Mouse (Mus musculus): Measurements from ENCODE around the gene Agmat. TPM values are rescaled to one million over a fixed set of nuclear protein-coding genes. Genes with fewer than 3 reads are reported as not detected.

Agmat gene
- polyA plus RNA-seq, 1 experiment from 2014 or later: 1.6 TPM

DNA sequence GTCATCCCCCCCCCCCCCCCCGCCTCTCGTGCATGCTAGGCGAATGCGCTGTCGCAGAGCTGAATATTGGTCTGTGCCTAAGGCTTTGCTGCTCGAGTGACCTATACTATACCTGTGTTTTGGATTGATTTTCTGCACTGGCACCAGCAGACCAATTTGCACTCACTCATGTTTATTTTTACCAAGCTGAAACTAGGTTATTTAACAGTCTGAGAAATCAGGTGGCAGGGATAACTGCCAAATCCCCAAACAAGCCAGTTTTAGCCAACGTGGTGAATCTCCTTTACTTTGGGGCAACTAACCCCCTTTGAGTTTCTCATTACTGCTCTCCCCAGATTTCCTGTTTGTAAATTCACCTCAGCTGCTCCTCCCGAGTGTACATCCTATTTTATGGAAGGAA, 45.5 kb downstream of the Agmat start:
- 86% methylated on average over 8 of the region's 8 CpGs for WGBS
- ATAC-seq (ENCODE audit: low FRiP score, low TSS enrichment): no peak
- no peak overlapping the region for H3K9ac ChIP-seq (ENCODE audit: low read depth, low read length)
- peaks cover 7% of the 10 kb centered on the region; the same call in 1 of the 2 replicates for H3K4me1 ChIP-seq (ENCODE audit: control insufficient read depth, insufficient read depth, low read length)
- H3K4me3 ChIP-seq (ENCODE audit: low read length): no peak overlapping the region
- no peaks in the 10 kb centered on the region for H3K9me3 ChIP-seq (ENCODE audit: control insufficient read depth, low read length)
- H3K27me3 ChIP-seq (ENCODE audit: control insufficient read depth, insufficient read depth, low read length): no peaks in the 10 kb centered on the region
- H3K27ac ChIP-seq (ENCODE audit: low read depth, low read length): no peak overlapping the region
- peaks cover 11% of the 10 kb centered on the region; the same call in 1 of the 2 replicates for H3K36me3 ChIP-seq (ENCODE audit: control insufficient read depth, insufficient read depth, low read length)
- no peak overlapping the region for H3K4me2 ChIP-seq (replicated peaks; ENCODE audit: low read depth, low read length)

DNA sequence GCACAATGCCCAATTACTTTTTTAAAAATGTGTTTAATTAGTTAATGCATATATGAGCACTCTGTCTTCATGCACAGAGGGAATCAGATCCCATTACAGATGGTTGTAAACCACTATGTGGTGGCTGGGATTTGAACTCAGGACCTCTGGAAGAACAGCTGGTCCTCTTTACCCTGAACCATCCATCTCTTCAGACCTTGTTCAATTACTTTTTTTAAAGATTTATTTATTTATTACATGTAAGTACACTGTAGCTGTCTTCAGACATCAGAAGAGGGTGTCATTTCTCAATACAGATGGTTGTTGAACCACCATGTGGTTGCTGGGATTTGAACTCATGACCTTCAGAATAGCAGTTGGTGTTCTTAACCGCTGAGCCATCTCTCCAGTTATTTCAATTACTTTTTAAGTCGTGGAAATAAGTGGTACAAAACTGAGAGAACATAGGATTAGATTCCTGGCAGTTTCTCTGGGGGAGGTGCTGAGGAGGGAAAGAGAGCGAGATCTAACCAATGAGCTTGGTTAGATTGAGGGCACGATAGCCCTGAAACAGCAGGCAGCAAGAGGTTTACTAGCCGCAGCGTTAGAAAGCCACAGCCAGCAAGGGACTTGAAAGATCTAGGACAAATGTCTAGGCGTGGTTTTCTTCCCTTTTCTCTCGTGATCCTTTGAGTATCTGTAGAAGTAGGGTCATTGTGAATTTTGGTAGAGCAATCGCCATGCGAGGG, 46.2 kb downstream of the Agmat start:
- peak overlapping the region; percentile 67 for H3K4me3 ChIP-seq (ENCODE audit: low read length)
- 10% methylated on average over 10 of the region's 10 CpGs for WGBS
- peaks cover 7% of the 10 kb centered on the region; the same call in 1 of the 2 replicates for H3K4me1 ChIP-seq (ENCODE audit: control insufficient read depth, insufficient read depth, low read length)
- H3K27ac ChIP-seq (ENCODE audit: low read depth, low read length): peak overlapping the region; percentile 89
- no peaks in the 10 kb centered on the region for H3K27me3 ChIP-seq (ENCODE audit: control insufficient read depth, insufficient read depth, low read length)
- H3K9ac ChIP-seq (ENCODE audit: low read depth, low read length): peak overlapping the region; percentile 69; the same call in 1 of the 2 replicates
- ATAC-seq (ENCODE audit: low FRiP score, low TSS enrichment): no peak
- peaks cover 13% of the 10 kb centered on the region; the same call in 1 of the 2 replicates for H3K36me3 ChIP-seq (ENCODE audit: control insufficient read depth, insufficient read depth, low read length)
- H3K9me3 ChIP-seq (ENCODE audit: control insufficient read depth, low read length): no peaks in the 10 kb centered on the region
- H3K4me2 ChIP-seq (replicated peaks; ENCODE audit: low read depth, low read length): peak overlapping the region; percentile 38

DNA sequence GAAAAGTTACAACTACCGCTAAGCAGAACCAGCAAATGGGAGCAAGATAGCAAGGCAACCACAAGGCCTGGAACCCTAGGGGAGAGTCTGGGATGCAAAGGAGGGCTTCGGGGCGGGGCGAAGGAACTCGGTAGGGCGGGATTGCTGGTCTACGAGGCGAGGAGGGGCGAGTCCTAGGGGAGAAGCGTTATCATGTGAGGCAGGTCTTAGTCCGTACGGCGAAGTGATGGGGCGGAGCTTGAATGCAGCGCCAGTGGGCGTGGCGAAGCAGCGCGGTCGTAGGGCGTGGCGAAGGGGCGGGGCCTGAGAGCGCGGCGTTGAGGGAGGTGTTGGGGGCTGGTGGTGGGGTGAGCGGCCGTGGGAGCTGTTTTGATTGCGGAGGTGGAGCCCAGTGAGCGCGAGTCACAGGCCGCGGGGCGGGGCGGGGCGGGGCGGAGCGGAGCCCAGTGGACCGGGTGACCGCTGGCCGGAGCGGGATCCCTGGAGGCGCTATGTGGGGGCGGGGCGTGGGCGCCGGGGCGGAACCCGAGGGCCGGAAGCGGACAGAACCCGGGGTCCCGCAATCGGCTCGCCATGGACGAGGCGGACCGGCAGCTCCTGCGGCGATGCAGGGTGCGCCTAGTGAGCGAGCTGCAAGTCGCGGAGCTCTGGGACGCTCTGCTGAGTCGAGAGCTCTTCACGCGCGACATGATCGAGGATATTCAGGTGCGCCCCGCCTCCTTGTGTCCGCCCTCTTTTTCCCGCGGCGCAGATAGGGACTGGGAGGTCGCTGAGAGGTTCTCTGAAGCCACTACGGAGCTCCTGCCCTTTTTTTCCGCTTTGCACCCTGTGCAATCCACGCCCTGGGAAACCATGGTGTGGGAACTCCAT, 47.0 kb downstream of the Agmat start, which contains the start of gene Casp9:
Casp9 (plus strand) TSS at position 331 of the 870 bp plus-strand sequence.
- peak within 1 kb of the TSS; percentile 67 for H3K4me3 ChIP-seq (ENCODE audit: low read length)
- H3K9ac ChIP-seq (ENCODE audit: low read depth, low read length): peak within 1 kb of the TSS; percentile 69
- H3K27me3 ChIP-seq (ENCODE audit: control insufficient read depth, insufficient read depth, low read length): no peaks in the 10 kb centered on the region
- ATAC-seq (ENCODE audit: low FRiP score, low TSS enrichment): peak; percentile 88
- under 1% methylated on average over 61 of the region's 80 CpGs for WGBS
- peaks cover 7% of the 10 kb centered on the region; the same call in 1 of the 2 replicates for H3K4me1 ChIP-seq (ENCODE audit: control insufficient read depth, insufficient read depth, low read length)
- peak within 1 kb of the TSS; percentile 97 for H3K27ac ChIP-seq (ENCODE audit: low read depth, low read length)
- H3K4me2 ChIP-seq (replicated peaks; ENCODE audit: low read depth, low read length): peak within 1 kb of the TSS; percentile 50
- peaks cover 13% of the 10 kb centered on the region; the same call in 1 of the 2 replicates for H3K36me3 ChIP-seq (ENCODE audit: control insufficient read depth, insufficient read depth, low read length)
- H3K9me3 ChIP-seq (ENCODE audit: control insufficient read depth, low read length): no peaks in the 10 kb centered on the region

DNA sequence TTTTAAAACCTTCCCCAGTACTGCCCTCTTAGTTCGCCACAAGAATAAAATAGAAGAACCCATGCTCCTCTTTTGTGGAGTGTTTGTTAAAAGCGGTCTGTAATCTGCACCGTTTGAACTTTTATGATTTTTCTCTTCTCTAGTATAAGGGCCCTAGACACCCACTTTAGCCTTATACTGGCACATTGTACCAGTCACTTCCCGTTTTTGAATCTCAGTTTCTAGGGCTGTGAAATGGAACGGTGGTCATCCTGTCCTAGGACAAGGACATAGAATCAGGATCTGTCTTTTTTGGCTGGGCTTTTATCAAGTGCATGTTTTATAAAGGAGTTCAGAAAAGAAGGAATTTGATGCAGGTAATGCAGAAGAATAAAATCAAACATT, 47.7 kb downstream of the Agmat start:
- no peaks in the 10 kb centered on the region for H3K27me3 ChIP-seq (ENCODE audit: control insufficient read depth, insufficient read depth, low read length)
- H3K4me2 ChIP-seq (replicated peaks; ENCODE audit: low read depth, low read length): peak overlapping the region; percentile 50
- H3K4me1 ChIP-seq (ENCODE audit: control insufficient read depth, insufficient read depth, low read length): peaks cover 7% of the 10 kb centered on the region; the same call in 1 of the 2 replicates
- WGBS: 10% methylated on average over 5 of the region's 5 CpGs
- ATAC-seq (ENCODE audit: low FRiP score, low TSS enrichment): no peak
- peak overlapping the region; percentile 97 for H3K27ac ChIP-seq (ENCODE audit: low read depth, low read length)
- peak overlapping the region; percentile 67 for H3K4me3 ChIP-seq (ENCODE audit: low read length)
- peak overlapping the region; percentile 69 for H3K9ac ChIP-seq (ENCODE audit: low read depth, low read length)
- no peaks in the 10 kb centered on the region for H3K9me3 ChIP-seq (ENCODE audit: control insufficient read depth, low read length)
- peaks cover 13% of the 10 kb centered on the region; the same call in 1 of the 2 replicates for H3K36me3 ChIP-seq (ENCODE audit: control insufficient read depth, insufficient read depth, low read length)

DNA sequence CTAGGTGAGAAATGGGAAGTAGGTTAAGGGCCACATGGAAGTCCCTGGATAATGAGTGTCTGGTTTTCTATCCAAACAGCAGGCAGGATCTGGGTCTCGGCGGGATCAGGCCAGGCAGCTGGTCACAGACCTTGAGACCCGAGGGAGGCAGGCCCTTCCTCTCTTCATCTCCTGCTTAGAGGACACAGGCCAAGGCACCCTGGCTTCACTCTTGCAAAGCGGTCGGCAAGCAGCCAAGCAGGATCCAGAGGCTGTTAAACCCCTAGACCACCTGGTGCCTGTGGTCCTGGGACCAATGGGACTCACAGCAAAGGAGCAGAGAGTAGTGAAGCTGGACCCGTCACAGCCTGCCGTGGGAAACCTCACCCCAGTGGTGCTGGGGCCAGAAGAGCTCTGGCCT, 49.9 kb downstream of the Agmat start:
- H3K27ac ChIP-seq (ENCODE audit: low read depth, low read length): no peak overlapping the region
- H3K36me3 ChIP-seq (ENCODE audit: control insufficient read depth, insufficient read depth, low read length): peaks cover 13% of the 10 kb centered on the region; the same call in 1 of the 2 replicates
- H3K4me1 ChIP-seq (ENCODE audit: control insufficient read depth, insufficient read depth, low read length): peaks cover 7% of the 10 kb centered on the region; the same call in 1 of the 2 replicates
- no peaks in the 10 kb centered on the region for H3K27me3 ChIP-seq (ENCODE audit: control insufficient read depth, insufficient read depth, low read length)
- no peaks in the 10 kb centered on the region for H3K9me3 ChIP-seq (ENCODE audit: control insufficient read depth, low read length)
- H3K9ac ChIP-seq (ENCODE audit: low read depth, low read length): no peak overlapping the region
- ATAC-seq (ENCODE audit: low FRiP score, low TSS enrichment): no peak
- WGBS: 80% methylated on average over 7 of the region's 7 CpGs
- H3K4me2 ChIP-seq (replicated peaks; ENCODE audit: low read depth, low read length): no peak overlapping the region
- no peak overlapping the region for H3K4me3 ChIP-seq (ENCODE audit: low read length)

DNA sequence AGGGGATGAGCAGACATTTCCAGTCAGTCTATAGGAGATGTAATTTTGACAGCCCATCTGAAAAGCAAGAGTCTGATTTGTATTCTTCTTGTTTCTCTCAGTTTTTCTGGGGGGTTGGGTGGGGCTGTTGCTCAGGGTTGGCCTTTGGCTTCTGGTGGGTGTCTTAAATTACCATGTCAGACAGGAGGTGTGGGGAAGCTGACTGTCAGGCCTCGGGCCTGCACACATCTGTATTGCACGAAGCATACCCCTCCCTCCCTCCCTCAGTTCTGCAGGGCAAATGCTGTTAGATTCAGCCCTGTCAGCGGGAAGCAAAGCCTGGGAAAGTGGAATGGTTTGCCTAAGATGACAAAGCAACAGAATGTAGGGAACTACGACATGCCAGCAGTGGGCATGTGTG, 50.5 kb downstream of the Agmat start:
- no peaks in the 10 kb centered on the region for H3K27me3 ChIP-seq (ENCODE audit: control insufficient read depth, insufficient read depth, low read length)
- no peak overlapping the region for H3K4me2 ChIP-seq (replicated peaks; ENCODE audit: low read depth, low read length)
- ATAC-seq (ENCODE audit: low FRiP score, low TSS enrichment): no peak
- no peak overlapping the region for H3K27ac ChIP-seq (ENCODE audit: low read depth, low read length)
- H3K4me3 ChIP-seq (ENCODE audit: low read length): no peak overlapping the region
- WGBS: 89% methylated on average over 4 of the region's 4 CpGs
- H3K4me1 ChIP-seq (ENCODE audit: control insufficient read depth, insufficient read depth, low read length): peaks cover 7% of the 10 kb centered on the region; the same call in 1 of the 2 replicates
- H3K36me3 ChIP-seq (ENCODE audit: control insufficient read depth, insufficient read depth, low read length): peaks cover 13% of the 10 kb centered on the region; the same call in 1 of the 2 replicates
- no peaks in the 10 kb centered on the region for H3K9me3 ChIP-seq (ENCODE audit: control insufficient read depth, low read length)
- H3K9ac ChIP-seq (ENCODE audit: low read depth, low read length): no peak overlapping the region

DNA sequence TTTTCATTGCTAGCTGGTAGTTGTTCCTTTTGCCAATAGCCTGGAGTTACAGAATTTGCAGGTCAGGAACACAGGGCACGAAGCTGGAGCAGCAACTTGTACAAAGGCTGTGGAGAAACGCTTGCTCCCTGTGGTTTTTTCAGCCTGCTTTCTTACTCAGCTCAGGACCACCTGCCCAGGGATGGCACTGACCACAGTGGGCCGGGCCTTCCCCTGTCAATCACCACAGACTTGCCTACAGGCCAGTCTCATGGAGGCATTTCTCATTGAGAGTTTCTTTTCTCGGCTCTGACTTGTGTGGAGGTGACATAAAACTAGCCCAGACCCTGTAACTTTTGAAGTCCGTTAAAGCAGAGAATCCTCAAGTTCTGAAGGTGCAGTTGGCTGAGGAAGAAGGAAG, 51.1 kb downstream of the Agmat start:
- Histone ChIP-seq H3K9ac (ENCODE audit: low read depth, low read length) (no peak overlapping the region), H3K27me3 (ENCODE audit: control insufficient read depth, insufficient read depth, low read length) (no peaks in the 10 kb centered on the region), H3K4me2 (replicated peaks; ENCODE audit: low read depth, low read length) (no peak overlapping the region), H3K4me3 (ENCODE audit: low read length) (no peak overlapping the region), H3K27ac (ENCODE audit: low read depth, low read length) (no peak overlapping the region), H3K9me3 (ENCODE audit: control insufficient read depth, low read length) (no peaks in the 10 kb centered on the region), H3K36me3 (ENCODE audit: control insufficient read depth, insufficient read depth, low read length) (peaks cover 13% of the 10 kb centered on the region; the same call in 1 of the 2 replicates), H3K4me1 (ENCODE audit: control insufficient read depth, insufficient read depth, low read length) (peaks cover 7% of the 10 kb centered on the region; the same call in 1 of the 2 replicates)
- ATAC-seq (ENCODE audit: low FRiP score, low TSS enrichment): no peak
- 92% methylated on average over 5 of the region's 5 CpGs for WGBS

DNA sequence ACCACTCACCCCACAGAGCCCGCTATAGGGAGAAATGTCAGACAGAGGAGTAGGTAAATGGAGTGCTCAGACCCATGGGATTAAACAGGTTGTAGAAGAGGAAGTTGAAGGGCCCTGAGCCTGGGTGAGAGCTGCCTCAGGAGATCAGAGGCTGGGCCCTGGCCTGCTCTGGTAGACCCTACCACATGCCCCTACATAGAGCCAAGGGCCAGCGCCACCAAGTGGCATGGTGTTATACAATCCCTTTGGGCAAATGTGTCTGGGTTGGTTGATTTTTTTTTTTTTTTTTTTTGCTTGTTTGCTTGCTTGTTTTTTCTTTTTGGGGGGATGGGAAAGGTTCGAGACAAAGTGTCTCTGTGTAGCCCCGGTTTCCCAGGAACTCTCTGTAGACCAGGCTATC, 57.6 kb downstream of the Agmat start:
- no peak overlapping the region for H3K4me3 ChIP-seq (ENCODE audit: low read length)
- no peaks in the 10 kb centered on the region for H3K4me1 ChIP-seq (ENCODE audit: control insufficient read depth, insufficient read depth, low read length)
- no peak for ATAC-seq (ENCODE audit: low FRiP score, low TSS enrichment)
- H3K27me3 ChIP-seq (ENCODE audit: control insufficient read depth, insufficient read depth, low read length): no peaks in the 10 kb centered on the region
- H3K4me2 ChIP-seq (replicated peaks; ENCODE audit: low read depth, low read length): no peak overlapping the region
- no peak overlapping the region for H3K27ac ChIP-seq (ENCODE audit: low read depth, low read length)
- peaks cover 44% of the 10 kb centered on the region for H3K36me3 ChIP-seq (ENCODE audit: control insufficient read depth, insufficient read depth, low read length)
- H3K9me3 ChIP-seq (ENCODE audit: control insufficient read depth, low read length): no peaks in the 10 kb centered on the region
- 86% methylated on average over 4 of the region's 4 CpGs for WGBS
- no peak overlapping the region for H3K9ac ChIP-seq (ENCODE audit: low read depth, low read length)
